Mouse (Mus musculus): ENCODE measurements around the gene Gdf7. TPM values are rescaled to one million over a fixed set of nuclear protein-coding genes. Genes with fewer than 3 reads are reported as not detected.

Gene Gdf7
- polyA plus RNA-seq, 2 experiments = not detected

DNA sequence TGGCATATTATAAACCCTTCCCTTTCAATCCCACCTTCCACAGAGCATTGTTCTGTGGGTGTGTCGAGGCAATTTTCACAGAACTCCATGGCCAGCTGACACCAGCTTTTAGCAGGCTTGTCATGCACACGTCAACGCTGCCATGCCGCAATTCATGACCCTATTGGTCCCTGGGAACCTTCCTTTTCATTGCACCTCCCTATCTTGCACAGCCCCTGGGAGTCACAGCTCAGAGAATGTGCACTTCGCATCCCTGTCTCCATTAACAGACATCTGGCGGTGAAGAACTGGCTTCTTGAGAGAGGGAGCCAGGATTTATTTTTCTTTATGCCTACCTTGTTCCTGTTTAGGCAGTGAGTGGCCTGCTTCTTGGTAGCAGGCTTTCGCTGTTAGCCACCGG lies 37.2 kb upstream of the Gdf7 start:
- Histone ChIP-seq H3K9me3 (ENCODE audit: control insufficient read depth, low read length) (no peaks in the 10 kb centered on the region), H3K4me1 (replicated peaks; ENCODE audit: control insufficient read depth in 2 of 2, insufficient read depth in 2 of 2, low read length in 1 of 2) (peaks cover 0 to under 1% of the 10 kb centered on the region in 2 experiments; a peak in 1 of 4 replicates), H3K27me3 (ENCODE audit: control insufficient read depth, insufficient read depth, low read length) (no peaks in the 10 kb centered on the region), H3K9ac (replicated peaks) (no peak overlapping the region), H3K4me2 (ENCODE audit: low read depth) (no peak overlapping the region), H3K4me3 (ENCODE audit: insufficient read depth in 1 of 2, low read depth in 2 of 2, low read length in 2 of 2) (no peak overlapping the region), H3K36me3 (replicated peaks; ENCODE audit: control insufficient read depth, insufficient read depth, low read depth) (no peaks in the 10 kb centered on the region), H3K27ac (no peak overlapping the region)
- DNase-seq (ENCODE audit: low read depth in 3 of 3, low spot score in 3 of 3) (no peak), ATAC-seq (ENCODE audit: insufficient read depth) (no peak)
- WGBS (ENCODE audit: insufficient replicate concordance) = 66% methylated on average over 8 of the region's 8 CpGs
- TF ChIP-seq CTCF (IDR thresholded peaks at IDR 0.05; ENCODE audit: low read depth) = no peak
- no peak for TF ChIP-seq EP300 (IDR thresholded peaks at IDR 0.05; ENCODE audit: low read depth)

- Histone ChIP-seq H3K4me2 (ENCODE audit: low read depth) (no peak overlapping the region), H3K36me3 (replicated peaks; ENCODE audit: control insufficient read depth, insufficient read depth, low read depth) (no peaks in the 10 kb centered on the region), H3K27ac (no peak overlapping the region), H3K9ac (replicated peaks) (no peak overlapping the region), H3K4me3 (ENCODE audit: insufficient read depth in 1 of 2, low read depth in 2 of 2, low read length in 2 of 2) (no peak overlapping the region), H3K9me3 (ENCODE audit: control insufficient read depth, low read length) (no peaks in the 10 kb centered on the region), H3K27me3 (ENCODE audit: control insufficient read depth, insufficient read depth, low read length) (no peaks in the 10 kb centered on the region), H3K4me1 (replicated peaks; ENCODE audit: control insufficient read depth in 2 of 2, insufficient read depth in 2 of 2, low read length in 1 of 2) (peaks cover 0 to 2% of the 10 kb centered on the region in 2 experiments; a peak in 1 of 4 replicates)
- DNase-seq (ENCODE audit: low read depth in 3 of 3, low spot score in 3 of 3) = no peak
- no peak for TF ChIP-seq CTCF (IDR thresholded peaks at IDR 0.05; ENCODE audit: low read depth)
- no peak for TF ChIP-seq EP300 (IDR thresholded peaks at IDR 0.05; ENCODE audit: low read depth)
- 56% methylated on average over 4 of the region's 4 CpGs for whole genome bisulfite sequencing (ENCODE audit: insufficient replicate concordance)
- ATAC-seq (ENCODE audit: insufficient read depth) = no peak
Observed at GRCm38 (mm10) chr12:8338491-8338890, 36.7 kb upstream of the Gdf7 start.

DNA sequence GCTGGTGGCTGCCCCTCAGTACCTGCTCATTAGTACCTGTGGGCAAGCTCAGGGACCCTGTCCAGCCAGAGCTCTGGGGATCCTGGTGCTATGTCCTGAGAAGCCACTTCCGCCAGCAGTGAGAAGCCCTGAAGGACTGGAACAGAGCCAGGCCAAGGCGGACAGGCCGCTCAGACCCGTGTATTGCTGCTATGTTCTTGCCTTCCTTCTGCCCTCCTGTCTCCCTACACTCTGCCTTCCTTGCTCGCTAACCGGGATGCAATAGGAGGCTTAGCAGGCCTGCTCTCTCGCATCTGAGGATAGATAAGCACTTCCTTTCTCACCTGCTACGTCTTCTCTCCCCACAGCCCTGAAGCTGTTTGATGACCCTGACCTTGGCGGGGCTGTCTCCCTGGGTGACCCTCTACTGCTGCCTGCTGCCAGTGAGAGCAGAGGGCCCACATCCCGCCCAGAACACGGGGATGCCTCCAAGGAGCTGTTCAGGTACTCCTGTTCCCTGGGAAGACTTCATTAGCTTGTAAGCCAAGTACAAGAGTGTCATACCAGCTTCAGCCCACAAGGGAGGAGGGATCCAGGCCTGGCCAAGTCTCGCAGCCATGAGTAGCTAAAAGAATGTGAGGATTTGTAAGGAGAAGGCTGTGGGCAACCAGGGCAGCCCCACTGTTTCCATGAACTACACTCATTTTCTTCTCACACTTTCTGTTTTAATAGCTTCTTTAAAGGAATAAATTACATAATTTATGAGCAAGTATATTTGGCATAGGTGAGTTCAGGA lies 35.7 kb upstream of the Gdf7 start:
- Histone ChIP-seq H3K9ac (replicated peaks) (no peak overlapping the region), H3K27me3 (ENCODE audit: control insufficient read depth, insufficient read depth, low read length) (no peaks in the 10 kb centered on the region), H3K4me1 (replicated peaks; ENCODE audit: control insufficient read depth in 2 of 2, insufficient read depth in 2 of 2, low read length in 1 of 2) (peaks cover 0 to 2% of the 10 kb centered on the region in 2 experiments; a peak in 1 of 4 replicates), H3K27ac (no peak overlapping the region), H3K9me3 (ENCODE audit: control insufficient read depth, low read length) (no peaks in the 10 kb centered on the region), H3K4me3 (ENCODE audit: insufficient read depth in 1 of 2, low read depth in 2 of 2, low read length in 2 of 2) (no peak overlapping the region), H3K4me2 (ENCODE audit: low read depth) (no peak overlapping the region), H3K36me3 (replicated peaks; ENCODE audit: control insufficient read depth, insufficient read depth, low read depth) (no peaks in the 10 kb centered on the region)
- ATAC-seq (ENCODE audit: insufficient read depth) = no peak
- 66% methylated on average over 12 of the region's 12 CpGs for WGBS (ENCODE audit: insufficient replicate concordance)
- no peak for DNase-seq (ENCODE audit: low read depth in 3 of 3, low spot score in 3 of 3)
- no peak for TF ChIP-seq CTCF (IDR thresholded peaks at IDR 0.05; ENCODE audit: low read depth)
- no peak for TF ChIP-seq EP300 (IDR thresholded peaks at IDR 0.05; ENCODE audit: low read depth)

- TF ChIP-seq CTCF (IDR thresholded peaks at IDR 0.05; ENCODE audit: low read depth) = no peak
- no peak for TF ChIP-seq EP300 (IDR thresholded peaks at IDR 0.05; ENCODE audit: low read depth)
- 77% methylated on average over 10 of the region's 10 CpGs for WGBS (ENCODE audit: insufficient replicate concordance)
- H3K36me3 ChIP-seq (replicated peaks; ENCODE audit: control insufficient read depth, insufficient read depth, low read depth) = no peaks in the 10 kb centered on the region
Observed at GRCm38 (mm10) chr12:8336601-8337285, 35.0 kb upstream of the Gdf7 start.

DNA sequence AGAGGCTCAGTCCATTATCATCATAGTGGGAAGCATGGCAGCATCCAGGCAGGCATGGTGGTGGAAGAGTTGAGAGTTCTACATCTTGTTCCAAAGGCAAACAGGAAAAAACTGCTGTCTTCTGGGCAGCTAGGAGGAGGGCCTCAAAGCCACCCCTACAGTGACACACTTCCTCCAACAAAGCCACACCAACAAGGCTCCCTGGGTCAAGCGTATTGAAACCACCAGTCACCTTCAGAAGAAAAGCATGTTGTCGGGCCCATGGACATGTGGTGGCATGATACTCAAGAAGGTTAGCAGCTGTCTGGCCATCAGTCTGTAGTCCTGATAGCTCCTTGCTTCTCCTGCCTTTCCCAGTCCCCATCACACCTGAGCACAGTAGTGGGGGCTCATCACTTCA lies 33.7 kb upstream of the Gdf7 start:
- no peaks in the 10 kb centered on the region for H3K27me3 ChIP-seq (ENCODE audit: control insufficient read depth, insufficient read depth, low read length)
- H3K27ac ChIP-seq = no peak overlapping the region
- H3K4me1 ChIP-seq (replicated peaks; ENCODE audit: control insufficient read depth in 2 of 2, insufficient read depth in 2 of 2, low read length in 1 of 2) = peaks cover 0 to 2% of the 10 kb centered on the region in 2 experiments; a peak in 1 of 4 replicates
- ATAC-seq (ENCODE audit: insufficient read depth) (no peak), DNase-seq (ENCODE audit: low read depth in 3 of 3, low spot score in 3 of 3) (no peak)
- WGBS (ENCODE audit: insufficient replicate concordance) = 66% methylated on average over 2 of the region's 2 CpGs
- TF ChIP-seq CTCF (IDR thresholded peaks at IDR 0.05; ENCODE audit: low read depth) (no peak), EP300 (IDR thresholded peaks at IDR 0.05; ENCODE audit: low read depth) (no peak)
- no peaks in the 10 kb centered on the region for H3K9me3 ChIP-seq (ENCODE audit: control insufficient read depth, low read length)
- no peak overlapping the region for H3K4me2 ChIP-seq (ENCODE audit: low read depth)
- no peak overlapping the region for H3K9ac ChIP-seq (replicated peaks)
- no peaks in the 10 kb centered on the region for H3K36me3 ChIP-seq (replicated peaks; ENCODE audit: control insufficient read depth, insufficient read depth, low read depth)
- no peak overlapping the region for H3K4me3 ChIP-seq (ENCODE audit: insufficient read depth in 1 of 2, low read depth in 2 of 2, low read length in 2 of 2)

More at GRCm38 (mm10) chr12:8336601-8337285, 35.0 kb upstream of the Gdf7 start:
- H3K27ac ChIP-seq = no peak overlapping the region
- H3K9me3 ChIP-seq (ENCODE audit: control insufficient read depth, low read length) = no peaks in the 10 kb centered on the region
- H3K4me1 ChIP-seq (replicated peaks; ENCODE audit: control insufficient read depth in 2 of 2, insufficient read depth in 2 of 2, low read length in 1 of 2) = peaks cover 0 to 2% of the 10 kb centered on the region in 2 experiments; a peak in 1 of 4 replicates
- no peak overlapping the region for H3K4me3 ChIP-seq (ENCODE audit: insufficient read depth in 1 of 2, low read depth in 2 of 2, low read length in 2 of 2)
- no peak overlapping the region for H3K9ac ChIP-seq (replicated peaks)
- no peak for ATAC-seq (ENCODE audit: insufficient read depth)
- no peaks in the 10 kb centered on the region for H3K27me3 ChIP-seq (ENCODE audit: control insufficient read depth, insufficient read depth, low read length)
- no peak for DNase-seq (ENCODE audit: low read depth in 3 of 3, low spot score in 3 of 3)
- H3K4me2 ChIP-seq (ENCODE audit: low read depth) = no peak overlapping the region

All from liver, embryonic 14.5 days (tissue).